Mouse (Mus musculus) left cerebral cortex, adult 18-20 months (tissue): Measurements from ENCODE around the gene Tbxas1. TPM values are rescaled to one million over a fixed set of nuclear protein-coding genes. Genes with fewer than 3 reads are reported as not detected.

Experiments used
- DNase-seq, 2 experiments: peaks; one replicate each; pipeline ENCODE4 v3.0.0; 2021 to 2022; ENCODE audit warnings: low spot score in 2 of 2, mixed read lengths in 1 of 2
- long read RNA-seq, 2 experiments: library from polyadenylated mRNA; stranded (forward); transcript quantifications; one replicate each; pipeline ENCODE4 v2.0.0; 2021
- total RNA-seq, 2 experiments: library from RNA; stranded (reverse); gene quantifications; 2 replicates each; pipeline ENCODE4 v1.2.3; 2021

Gene Tbxas1
- 1 to 10 TPM; 2.0 to 2.2 TPM for total RNA-seq
- long read RNA-seq, experiment 1, partial matches to known transcripts, result 0 of 6 reads
- long read RNA-seq, experiment 1, other reads (novel, unspliced or antisense), result 3 of 6 reads
- long read RNA-seq, experiment 2, partial matches to known transcripts, result 0 of 2 reads
- long read RNA-seq, experiment 2, other reads (novel, unspliced or antisense), result 0 of 2 reads

GRCm38 (mm10) chr6:38875258-38876070, at the start of gene Tbxas1:
Gene Tbxas1 (plus strand): TSS chr6:38875404.
- peak; percentile 56 to 65 for DNase-seq

GRCm38 (mm10) chr6:38825886-38826285, 49.3 kb upstream of the Tbxas1 start:
- DNase-seq, result no peak

- DNase-seq, result no peak
These were observed 48.3 kb upstream of the Tbxas1 start for GRCm38 (mm10) chr6:38826857-38827256.

GRCm38 (mm10) chr6:38827435-38827834, 47.8 kb upstream of the Tbxas1 start:
- no peak for DNase-seq

GRCm38 (mm10) chr6:38828211-38828610, 47.0 kb upstream of the Tbxas1 start:
- no peak for DNase-seq

- no peak for DNase-seq
These were observed 45.8 kb upstream of the Tbxas1 start for GRCm38 (mm10) chr6:38829452-38829851.

GRCm38 (mm10) chr6:38833721-38834120, 41.5 kb upstream of the Tbxas1 start:
- DNase-seq, result no peak

- no peak for DNase-seq
These were observed 40.5 kb upstream of the Tbxas1 start for GRCm38 (mm10) chr6:38834727-38835126.

GRCm38 (mm10) chr6:38835217-38835616, 40.0 kb upstream of the Tbxas1 start:
- no peak for DNase-seq

GRCm38 (mm10) chr6:38838061-38838460, 37.1 kb upstream of the Tbxas1 start:
- DNase-seq, result no peak

GRCm38 (mm10) chr6:38839891-38840290, 35.3 kb upstream of the Tbxas1 start:
- DNase-seq, result no peak

- DNase-seq, result peak in 1 of 2 experiments; percentile 11
These were observed 34.8 kb upstream of the Tbxas1 start for GRCm38 (mm10) chr6:38840380-38840779.

GRCm38 (mm10) chr6:38840780-38841179, 34.4 kb upstream of the Tbxas1 start:
- DNase-seq, result no peak

GRCm38 (mm10) chr6:38841551-38841950, 33.7 kb upstream of the Tbxas1 start:
- DNase-seq, result no peak

GRCm38 (mm10) chr6:38845117-38845516, 30.1 kb upstream of the Tbxas1 start:
- DNase-seq, result no peak

- no peak for DNase-seq
These were observed 29.3 kb upstream of the Tbxas1 start for GRCm38 (mm10) chr6:38845876-38846275.

GRCm38 (mm10) chr6:38846330-38847195, 28.6 kb upstream of the Tbxas1 start:
- DNase-seq, result no peak

GRCm38 (mm10) chr6:38847447-38847846, 27.8 kb upstream of the Tbxas1 start:
- DNase-seq, result no peak

GRCm38 (mm10) chr6:38847958-38848910, 27.0 kb upstream of the Tbxas1 start:
- DNase-seq, result no peak

GRCm38 (mm10) chr6:38850715-38851259, 24.4 kb upstream of the Tbxas1 start:
- no peak for DNase-seq
